Mouse (Mus musculus) cerebellum, adult (tissue): Measurements from ENCODE around the gene Snrpa1.
"Not testable (repeated sequence)": the region's sequence is repeated elsewhere in the genome, so short reads cannot be mapped to it uniquely, and the experiment has no call there.

Source experiments
- ATAC-seq: cut with Nextera tagmentation; 2 replicates; pipeline ENCODE4 v1.9.2; 2017; ENCODE audit warnings: mild to moderate bottlenecking, moderate library complexity, mixed read lengths; ENCODE audit not compliant: insufficient number of reproducible peaks, low FRiP score, low TSS enrichment

Gene Snrpa1

DNA sequence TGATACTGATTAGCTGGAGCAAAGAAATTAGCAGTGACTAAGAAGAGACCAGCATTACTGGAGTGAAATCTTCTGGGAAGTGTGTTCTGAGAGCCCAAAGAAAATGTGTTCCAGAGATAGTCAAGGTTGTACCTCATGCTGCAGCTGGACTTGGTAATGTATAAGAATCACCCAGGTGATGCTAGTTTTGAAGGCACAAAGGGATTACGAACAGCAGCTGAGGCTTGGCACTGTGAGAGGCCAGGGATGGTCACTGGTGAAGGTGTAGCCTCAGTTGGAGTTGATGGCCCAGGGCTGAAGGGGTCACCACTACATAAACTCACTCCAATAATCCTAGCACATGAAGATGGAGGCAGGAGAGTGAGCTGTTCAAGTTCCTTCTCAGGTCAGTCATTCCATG lies at the start of gene Snrpa1:
Gene Snrpa1, plus strand, starts transcription at position 301 of the 400 bp plus-strand sequence.
- ATAC-seq: no peak

DNA sequence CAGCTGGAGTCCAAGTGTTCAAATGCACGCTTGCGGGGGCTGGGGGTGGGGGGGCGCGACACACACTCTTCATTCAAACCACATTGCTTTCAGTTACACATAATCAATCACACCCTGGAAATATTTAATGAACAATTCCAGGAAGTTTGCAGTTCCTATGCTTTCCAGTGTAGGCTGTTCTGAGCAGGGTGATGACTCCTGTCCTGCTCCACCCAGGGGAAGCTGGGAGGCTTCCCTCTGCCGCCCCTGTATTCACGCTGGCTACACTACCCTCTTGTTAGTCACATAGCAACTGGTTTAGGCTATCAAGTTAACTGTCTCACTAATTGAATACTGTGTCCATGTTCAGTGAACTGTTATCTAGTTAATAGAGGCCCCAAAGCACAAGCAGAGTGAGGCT lies 48.3 kb upstream of the Snrpa1 start:
- no peak for ATAC-seq

DNA sequence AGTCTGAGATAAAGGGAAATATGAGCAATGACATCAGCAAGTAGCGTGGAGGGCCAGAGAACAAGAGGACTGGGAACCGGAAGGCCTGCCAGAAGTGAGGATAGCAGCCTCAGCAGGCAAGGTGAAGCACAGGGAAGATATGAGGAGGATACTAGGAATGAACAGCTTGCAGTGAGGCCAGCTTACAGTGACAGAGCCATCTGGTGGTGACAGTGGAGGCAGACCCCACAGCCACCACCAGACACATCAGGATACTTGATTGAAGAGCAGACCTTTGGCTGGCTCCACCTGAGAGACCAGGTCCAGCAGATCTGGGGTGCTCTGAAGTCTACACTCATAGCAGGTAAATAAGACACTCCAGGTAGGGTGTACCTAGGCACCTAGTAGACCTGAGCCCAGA lies 31.1 kb upstream of the Snrpa1 start:
- peak; percentile 24; the same call in 1 of the 2 replicates for ATAC-seq

DNA sequence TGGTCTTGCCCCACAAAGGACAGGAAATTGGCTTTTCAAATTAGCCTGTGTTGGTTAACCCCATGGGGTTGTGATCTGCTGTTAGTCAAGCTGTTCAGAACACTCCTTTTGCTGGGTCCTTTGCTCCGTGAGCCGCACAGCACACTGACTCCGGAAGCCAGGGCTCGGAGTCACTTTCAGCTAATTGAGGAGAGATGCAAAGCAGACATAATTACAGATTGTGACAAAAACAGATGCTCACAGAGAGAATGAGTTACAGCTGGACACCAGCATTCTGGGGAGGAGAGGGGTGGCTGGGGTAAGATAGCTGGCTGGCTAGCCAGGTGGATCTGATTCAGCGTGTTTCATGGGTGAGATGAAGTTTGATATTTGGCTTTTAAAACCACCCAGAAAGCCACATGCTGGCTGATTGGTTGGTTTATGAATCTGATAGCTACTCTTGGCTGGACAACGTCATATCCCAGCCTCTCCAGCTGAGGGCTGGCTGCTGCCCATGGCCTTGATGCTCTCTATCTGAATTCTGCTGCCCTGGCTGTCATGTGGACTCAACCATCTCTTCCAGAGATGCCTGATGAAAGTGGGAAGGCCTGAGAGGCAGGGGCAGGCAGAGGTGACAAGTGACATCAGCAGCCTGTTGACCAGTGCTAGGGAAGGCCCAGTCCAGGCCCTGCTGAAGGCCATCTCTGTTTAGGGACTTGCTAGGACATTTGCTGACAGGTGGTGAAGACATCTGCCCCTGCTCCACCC lies 29.9 kb upstream of the Snrpa1 start:
- ATAC-seq: 0 out of 2 replicates have a peak, but pooled peaks have one; percentile 18

DNA sequence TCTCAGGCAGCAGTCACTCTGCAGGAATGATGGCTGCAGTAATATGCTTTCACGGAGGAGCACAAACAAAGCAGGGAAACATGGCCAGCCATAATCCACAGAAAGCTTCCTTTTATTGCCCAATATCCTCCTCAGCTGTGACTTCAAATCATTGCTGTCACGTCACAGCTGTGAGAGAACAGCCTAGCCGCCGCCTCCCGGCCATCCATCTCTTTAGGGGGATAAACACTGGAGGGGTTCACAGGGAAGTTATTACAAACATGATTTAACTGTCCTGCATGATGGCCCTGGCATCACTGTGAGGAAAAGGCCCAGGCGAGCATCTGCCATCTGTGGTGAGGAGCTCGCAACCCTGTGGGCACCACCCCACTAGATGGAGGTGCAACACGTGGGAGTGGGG lies 22.0 kb upstream of the Snrpa1 start:
- no peak for ATAC-seq

DNA sequence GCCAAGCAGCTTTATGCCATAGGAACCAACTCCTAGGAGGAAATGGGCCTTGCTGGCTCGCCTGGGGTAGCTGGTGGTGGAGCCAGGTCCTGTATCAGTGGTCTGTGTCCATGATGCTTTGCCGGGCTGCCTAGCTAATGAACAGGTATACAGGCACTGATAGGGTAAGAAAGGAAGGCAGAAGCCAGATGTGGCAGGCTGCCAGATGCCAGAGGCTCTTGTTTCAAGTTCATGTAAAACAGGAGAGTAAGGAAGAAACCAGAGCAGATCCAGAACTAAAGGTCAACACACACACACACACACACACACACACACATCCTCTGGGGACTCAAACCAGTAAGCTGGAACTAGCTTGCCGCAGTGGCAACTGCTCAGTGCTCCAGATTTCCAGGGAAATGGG lies 20.5 kb upstream of the Snrpa1 start:
- no peak for ATAC-seq

DNA sequence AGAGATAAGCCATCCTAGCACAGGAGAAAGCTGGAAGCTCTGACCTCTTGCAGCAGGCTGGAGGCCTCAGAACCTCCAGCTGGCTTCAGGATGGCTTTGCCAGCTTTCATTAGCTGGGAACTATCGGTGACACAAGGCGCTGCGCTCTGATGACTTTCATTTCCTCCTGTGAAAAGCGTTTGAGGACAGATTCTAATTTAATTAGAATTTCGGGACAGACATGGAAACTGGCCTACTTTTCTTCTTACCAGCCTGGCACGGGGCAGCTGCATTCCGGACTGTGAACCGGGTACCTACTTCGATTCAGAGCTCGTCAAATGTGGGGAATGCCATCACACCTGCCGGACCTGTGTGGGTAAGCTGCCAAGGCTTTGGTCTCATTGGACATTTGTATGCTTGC lies 20.1 kb upstream of the Snrpa1 start:
- peak; percentile 56 for ATAC-seq

DNA sequence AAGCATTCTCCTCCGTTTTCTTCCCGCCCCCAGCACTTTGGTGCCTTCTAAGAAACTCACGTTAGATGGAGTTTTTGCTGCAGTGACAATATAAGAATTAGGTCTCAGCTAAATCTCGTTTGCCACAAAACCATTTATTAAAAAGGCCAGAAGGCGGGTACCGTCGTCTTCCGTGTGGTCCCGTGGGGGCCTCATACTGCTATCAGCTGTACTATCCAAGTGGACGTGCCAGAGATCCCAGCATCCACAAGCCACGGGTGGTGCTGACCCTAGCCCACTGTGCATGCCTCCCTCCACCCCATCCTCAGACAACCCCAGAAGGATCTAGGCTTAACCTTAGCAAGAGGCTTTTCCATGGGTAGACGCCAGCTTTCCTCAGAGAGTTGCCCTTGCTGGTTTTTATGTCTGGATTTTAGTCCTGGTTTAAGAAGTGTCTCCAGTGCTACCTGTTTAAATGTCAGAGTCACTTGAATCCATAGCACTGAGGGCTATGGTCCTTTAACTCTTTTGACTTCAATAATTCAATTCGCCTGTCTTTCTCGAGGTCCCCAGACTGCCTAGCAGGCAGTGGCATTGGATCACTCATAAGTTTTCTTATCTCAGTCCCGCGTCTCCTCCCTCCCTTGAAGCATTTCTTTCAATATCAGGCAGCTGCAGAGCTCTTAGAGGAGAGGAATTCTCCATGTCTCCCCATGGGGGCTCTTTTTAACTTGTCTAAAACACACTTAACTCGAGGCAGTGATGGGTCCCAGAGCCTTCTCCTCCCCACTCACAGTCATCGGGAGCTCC lies 18.6 kb upstream of the Snrpa1 start:
- no peak for ATAC-seq

DNA sequence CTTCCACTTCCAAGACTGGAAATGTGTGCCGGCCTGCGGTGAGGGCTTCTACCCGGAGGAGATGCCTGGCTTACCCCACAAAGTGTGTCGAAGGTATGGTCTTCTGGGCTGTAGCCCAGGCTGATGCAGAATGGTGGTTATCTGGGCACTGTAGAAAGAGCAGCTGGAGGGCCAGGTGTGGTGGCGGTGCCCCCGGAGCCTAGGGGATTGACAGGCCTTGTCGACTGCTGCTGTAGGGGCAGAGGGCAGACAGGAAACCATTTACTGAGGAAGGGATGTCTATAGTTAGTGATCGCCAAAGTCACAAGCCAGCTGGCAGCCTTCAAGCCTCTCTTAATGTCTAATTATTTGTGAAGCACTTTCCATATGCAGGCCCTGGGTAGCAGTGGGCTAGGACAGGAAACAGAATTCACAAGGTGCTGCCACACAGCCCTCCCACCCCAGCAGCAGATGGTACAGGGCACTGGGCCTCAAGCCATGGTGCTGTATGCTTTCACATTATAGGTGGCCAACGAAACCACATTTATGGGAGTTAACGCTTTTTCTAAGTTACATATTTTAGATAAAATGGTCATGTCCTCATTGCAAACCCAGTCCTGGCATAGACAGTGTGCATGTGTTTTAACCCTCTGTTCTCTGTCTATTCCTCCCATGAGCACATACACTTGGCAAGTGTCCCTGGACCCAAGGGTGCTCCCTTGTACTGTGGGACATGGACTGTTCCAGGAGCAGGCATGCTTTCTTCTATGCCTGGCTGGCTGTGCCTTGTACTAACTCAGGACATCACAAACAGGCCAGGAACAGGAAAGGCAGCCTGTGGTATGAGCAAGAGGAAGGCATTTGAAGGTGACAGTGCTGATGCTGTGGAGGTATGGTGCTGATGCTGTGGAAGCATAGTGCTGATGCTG lies 15.0 kb upstream of the Snrpa1 start, which contains the start of gene Gm45213:
Gene Gm45213, plus strand, starts transcription at position 51 of the 908 bp plus-strand sequence.
- peak; percentile 69 for ATAC-seq

DNA sequence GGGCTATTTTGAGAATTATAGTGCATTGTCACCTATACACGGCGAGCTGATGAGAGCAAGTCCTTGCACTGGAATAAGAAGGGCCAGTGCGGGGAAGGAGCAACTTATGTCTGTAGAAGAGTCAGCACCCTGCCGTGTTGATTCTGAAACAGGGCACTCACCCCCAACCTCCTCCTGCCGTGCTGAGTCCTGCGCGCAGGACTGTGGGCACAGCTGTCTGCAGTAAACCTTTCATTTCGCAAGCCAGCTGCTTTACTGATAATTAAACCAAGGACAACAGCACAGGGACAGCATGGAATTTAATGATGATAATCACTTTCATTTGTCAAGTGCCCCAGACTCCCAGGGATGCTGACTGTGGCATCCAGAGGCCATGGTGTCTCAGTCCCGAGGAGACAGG lies 14.2 kb upstream of the Snrpa1 start:
- no peak for ATAC-seq

DNA sequence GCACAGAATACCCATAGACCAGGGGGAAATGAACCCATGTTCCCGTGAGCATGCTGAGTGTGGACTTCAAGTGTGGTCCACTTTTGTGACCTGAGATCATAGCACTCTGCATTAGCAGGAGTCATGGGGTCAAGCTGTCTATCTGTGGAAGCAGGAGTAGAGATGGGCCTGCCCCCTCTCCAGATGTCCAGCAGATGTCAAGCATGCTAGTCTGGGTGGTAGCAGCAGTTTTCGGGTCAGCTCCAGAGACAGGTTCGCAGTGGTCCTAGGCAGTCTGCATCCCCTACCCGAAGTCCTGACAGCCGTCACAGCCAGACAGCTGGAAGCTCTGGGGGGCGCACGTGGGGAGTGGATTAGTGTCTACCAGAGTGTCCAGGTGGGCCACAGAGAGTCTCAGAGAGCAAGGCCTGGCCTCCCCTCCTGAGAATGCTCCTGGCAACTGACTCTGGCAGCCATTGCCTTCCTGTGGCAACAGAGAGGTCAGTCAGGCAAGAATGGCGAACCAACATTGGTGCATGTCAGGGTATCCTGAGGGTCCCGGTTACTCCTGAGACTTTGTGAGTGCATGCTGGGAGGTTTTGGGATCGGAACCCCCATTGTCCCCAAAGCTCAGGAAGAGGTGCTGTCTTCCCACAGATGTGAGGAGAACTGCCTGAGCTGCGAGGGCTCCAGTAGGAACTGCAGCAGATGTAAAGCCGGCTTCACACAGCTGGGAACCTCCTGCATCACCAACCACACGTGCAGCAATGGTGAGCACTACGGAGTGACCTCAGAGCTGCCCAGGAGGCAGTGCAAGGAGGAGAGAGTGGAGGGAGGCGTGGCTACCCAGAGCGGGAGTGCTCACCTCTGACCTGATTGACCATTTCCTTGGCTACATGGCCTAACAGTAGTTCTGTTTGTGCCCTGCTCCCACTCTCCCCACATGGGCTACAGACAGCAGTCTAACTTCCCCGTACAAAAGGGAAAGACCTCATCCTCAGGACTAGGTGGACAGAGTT lies 11.6 kb upstream of the Snrpa1 start:
- ATAC-seq: no peak

DNA sequence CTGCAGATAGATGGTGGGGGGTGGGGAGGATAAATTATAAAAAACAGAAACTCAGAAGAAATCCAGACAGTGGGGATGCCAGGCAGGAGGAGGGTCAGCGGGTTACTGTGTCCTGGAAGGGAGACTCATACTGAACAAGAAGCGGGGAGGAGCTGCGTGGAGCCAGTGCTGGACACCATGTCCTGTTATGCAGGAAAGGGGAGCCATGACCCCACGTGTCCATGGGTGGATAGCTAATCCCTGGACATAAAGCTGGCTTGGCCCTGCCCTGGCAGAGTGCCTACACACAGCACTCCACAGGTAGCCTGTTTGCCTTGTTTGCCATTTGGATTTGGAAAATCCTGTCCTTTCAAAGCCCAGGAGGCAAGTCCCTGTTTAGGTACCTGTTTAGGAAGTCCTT lies 10.8 kb upstream of the Snrpa1 start:
- no peak for ATAC-seq

DNA sequence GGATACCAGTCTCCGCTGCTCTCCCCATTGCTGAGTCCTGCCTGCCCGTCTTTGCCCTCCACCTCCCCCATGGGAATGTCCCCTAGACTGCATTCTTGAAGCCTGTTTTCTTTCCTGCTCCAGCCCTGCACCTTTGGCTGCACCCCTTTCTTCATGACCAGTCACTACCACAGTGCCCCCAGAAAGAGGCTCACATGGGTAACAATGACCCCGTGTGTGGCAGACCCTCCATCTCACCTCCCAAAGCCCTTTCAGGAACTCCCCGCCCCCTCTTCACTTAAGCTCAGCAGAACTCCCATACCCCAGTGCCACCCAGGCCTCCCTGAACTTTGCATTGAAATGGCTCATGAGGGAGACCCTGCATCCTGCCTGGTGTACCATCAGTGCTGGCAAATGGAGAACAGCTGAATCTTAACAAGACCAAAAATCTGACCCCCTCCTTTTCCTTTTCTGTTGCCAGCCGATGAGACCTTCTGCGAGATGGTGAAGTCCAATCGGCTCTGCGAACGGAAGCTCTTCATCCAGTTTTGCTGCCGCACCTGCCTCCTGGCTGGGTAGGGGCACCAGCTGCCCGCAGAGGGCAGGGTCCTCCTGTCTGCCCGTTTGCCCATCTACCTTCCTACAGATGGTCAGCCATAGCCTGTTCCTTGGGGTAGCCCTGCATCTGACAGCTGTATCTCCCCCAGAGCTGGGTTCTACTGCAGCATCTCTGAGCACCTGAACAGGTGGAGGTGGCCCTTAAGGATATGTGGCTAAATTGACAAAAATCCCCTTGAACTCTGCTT lies 10.2 kb upstream of the Snrpa1 start:
- no peak for ATAC-seq

DNA sequence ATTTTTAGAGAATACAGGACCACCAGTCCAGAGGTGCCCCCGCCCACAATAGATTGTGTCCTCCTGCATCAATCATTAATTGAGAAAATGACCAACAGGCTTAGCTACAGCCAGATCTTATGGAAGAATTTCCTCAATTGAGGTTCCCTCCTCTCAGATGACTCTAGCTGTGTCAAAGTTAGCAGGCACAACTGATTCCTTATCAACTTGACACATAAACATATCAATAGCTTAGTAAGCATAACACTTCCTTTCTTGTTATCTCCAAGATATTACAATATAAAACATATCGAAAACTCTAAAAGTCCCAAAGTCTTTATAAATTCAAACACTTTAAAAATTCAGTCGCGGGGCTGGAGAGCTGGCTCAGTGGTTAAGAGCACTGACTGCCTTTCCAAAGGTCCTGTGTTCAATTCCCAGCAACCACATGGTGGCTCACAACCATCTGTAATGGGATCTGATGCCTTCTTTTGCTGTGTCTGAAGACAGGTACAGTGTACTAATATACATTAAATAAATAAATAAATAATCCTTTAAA lies 4.8 kb upstream of the Snrpa1 start:
- ATAC-seq: no peak

DNA sequence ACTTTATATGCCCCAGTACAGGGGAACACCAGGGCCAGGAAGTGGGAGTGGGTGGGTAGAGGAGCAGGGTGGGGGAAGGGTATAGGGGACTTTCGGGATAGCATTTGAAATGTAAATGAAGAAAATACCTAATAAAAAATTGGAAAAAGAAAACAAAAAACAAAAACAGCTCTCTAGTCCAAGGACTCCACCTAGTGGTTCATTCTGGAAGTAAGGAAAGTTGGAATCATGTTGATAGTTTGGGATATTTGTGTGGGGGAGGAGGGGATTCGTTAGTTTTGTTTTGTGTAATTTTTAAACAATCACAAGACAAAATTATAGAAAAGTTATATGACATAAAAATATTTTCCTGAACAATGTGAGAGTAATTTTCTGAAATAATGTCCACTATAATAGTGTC lies 3.4 kb upstream of the Snrpa1 start:
- ATAC-seq: not testable (repeated sequence)

DNA sequence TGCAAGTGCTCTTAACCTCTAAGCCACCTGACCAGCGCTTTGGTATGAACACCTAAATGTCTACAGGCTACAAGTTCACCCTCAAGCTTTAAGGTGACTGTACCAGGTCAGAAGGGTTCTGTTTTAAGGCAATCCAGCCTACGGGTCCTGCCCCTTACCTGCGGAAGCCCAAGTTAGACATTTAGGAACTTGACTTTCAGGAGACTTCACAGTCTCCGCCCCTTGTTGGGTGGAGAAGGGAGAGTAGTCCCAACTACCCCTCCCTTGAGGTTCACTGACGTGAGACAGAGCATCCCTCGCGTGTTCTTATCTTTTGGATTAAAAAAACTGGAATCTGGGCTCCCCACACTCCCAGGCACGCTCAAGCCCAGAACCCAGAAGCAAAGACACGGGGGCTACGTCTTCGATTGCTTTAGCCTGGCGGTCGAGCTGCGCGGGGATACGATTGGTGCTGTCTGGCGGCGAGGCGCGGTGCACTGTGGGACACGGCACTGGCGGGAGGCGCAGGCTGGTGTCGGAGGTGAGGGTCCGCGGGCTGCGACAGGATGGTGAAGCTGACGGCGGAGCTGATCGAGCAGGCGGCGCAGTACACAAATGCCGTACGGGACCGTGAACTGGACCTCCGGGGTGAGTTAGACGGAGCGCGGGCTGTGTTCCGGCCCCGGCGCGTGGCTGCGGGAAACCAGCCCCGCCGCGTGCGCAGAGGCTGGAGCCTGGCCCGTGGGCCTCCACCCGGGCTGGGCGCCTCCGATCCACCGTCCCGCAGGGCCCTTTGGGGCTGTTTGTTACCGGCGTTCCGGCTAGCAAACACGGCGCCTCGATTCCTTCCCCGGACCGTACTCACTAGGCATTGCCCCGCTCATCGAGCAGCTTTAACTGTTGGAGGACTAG lies 1.5 kb downstream of the Snrpa1 start:
- ATAC-seq: peak; percentile 91

DNA sequence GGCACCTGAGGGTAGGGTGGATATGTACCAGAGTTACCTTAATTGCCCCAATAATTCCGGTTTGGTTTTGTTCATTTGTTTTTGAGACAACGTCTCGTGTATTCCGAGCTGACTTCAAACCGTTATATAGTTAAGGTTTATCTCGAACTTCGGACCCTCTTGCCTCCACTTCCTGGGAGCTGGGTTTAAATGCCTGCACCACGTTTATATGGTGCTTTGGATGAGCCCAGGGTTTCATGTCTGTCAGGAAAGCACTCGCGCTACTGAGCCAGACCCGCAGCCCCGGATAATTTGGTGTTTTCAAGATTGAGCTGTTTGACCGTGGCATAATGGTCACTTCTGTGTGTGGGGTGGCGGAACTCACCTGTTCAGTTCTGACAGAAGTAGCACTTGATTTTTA lies 2.3 kb downstream of the Snrpa1 start:
- ATAC-seq: no peak
